Mouse (Mus musculus) CH12.LX (cell line): ENCODE measurements around the gene Tmem204. TPM values are rescaled to one million over a fixed set of nuclear protein-coding genes. Genes with fewer than 3 reads are reported as not detected.
A peak's percentile ranks its signal among the peaks of the same experiment; 100 is the strongest.

Experiments used
- DNase-seq: peaks from one replicate; pipeline ENCODE4 v3.0.0-alpha.2; 2013; ENCODE audit errors: extremely low read depth
- H3K27ac ChIP-seq: 2 replicates; pipeline ENCODE4 v1.5.1; 2012; ENCODE audit warnings: low read depth, mild to moderate bottlenecking, control low read depth, moderate library complexity; ENCODE audit not compliant: insufficient read depth
- H3K27me3 ChIP-seq: replicated peaks from 2 replicates; pipeline ENCODE3; 2012; ENCODE audit warnings: inconsistent platforms
- H3K36me3 ChIP-seq, 2 experiments: replicated peaks in 1 of 2; 2 replicates each; pipeline versions ENCODE3 to v1.6.1; 2012; ENCODE audit warnings: inconsistent platforms in 1 of 2, low read length in 1 of 2, mild to moderate bottlenecking in 1 of 2, mixed read lengths in 1 of 2, moderate library complexity in 1 of 2; ENCODE audit not compliant: control insufficient read depth in 1 of 2, insufficient read depth in 1 of 2
- H3K4me1 ChIP-seq, 2 experiments: 2 replicates each; pipeline ENCODE4 v1.6.1; 2012; ENCODE audit warnings: inconsistent platforms in 1 of 2, moderate library complexity in 1 of 2; ENCODE audit not compliant: insufficient read depth in 2 of 2, control insufficient read depth in 1 of 2
- H3K4me2 ChIP-seq: 2 replicates; pipeline ENCODE4 v1.6.1; 2012; ENCODE audit warnings: low read depth, mild to moderate bottlenecking, control low read depth; ENCODE audit not compliant: poor library complexity, insufficient read depth, severe bottlenecking
- H3K4me3 ChIP-seq, 3 experiments: fragments of 150-350 bp in 1 of 3; sonication (generic) in 1 of 3; replicated peaks in 1 of 3; 2 replicates each; pipeline versions ENCODE3 to v1.5.1; 2011 to 2012; ENCODE audit warnings: low read depth in 2 of 3, low read length in 2 of 3, mild to moderate bottlenecking in 2 of 3, moderate library complexity in 2 of 3, control low read depth in 1 of 3, improper control_type of control experiment in 1 of 3, inconsistent platforms in 1 of 3, mixed read lengths in 1 of 3; ENCODE audit not compliant: poor library complexity in 1 of 3
- H3K79me2 ChIP-seq: replicated peaks from 2 replicates; pipeline ENCODE4 v1.6.1; 2012; ENCODE audit warnings: mild to moderate bottlenecking, moderate library complexity; ENCODE audit not compliant: control insufficient read depth, poor library complexity, insufficient read depth, severe bottlenecking; ENCODE audit errors: extremely low read depth
- H3K9ac ChIP-seq: 2 replicates; pipeline ENCODE4 v1.6.1; 2012; ENCODE audit warnings: low read depth, mild to moderate bottlenecking, control low read depth, moderate library complexity; ENCODE audit not compliant: insufficient read depth
- H3K9me3 ChIP-seq: replicated peaks from 2 replicates; pipeline ENCODE3; 2012; ENCODE audit warnings: low read length, inconsistent platforms, mixed read lengths
- BHLHE40 ChIP-seq: IDR thresholded peaks from 2 replicates; pipeline ENCODE4 v1.6.1; 2011; ENCODE audit warnings: mild to moderate bottlenecking, low read depth, low read length, improper control_type of control experiment
- CHD1 ChIP-seq: IDR thresholded peaks from 2 replicates; pipeline ENCODE4 v1.6.1; 2012; ENCODE audit warnings: low read depth, low read length, improper control_type of control experiment, inconsistent platforms
- CHD2 ChIP-seq: IDR thresholded peaks from 2 replicates; pipeline ENCODE4 v1.6.1; 2011; ENCODE audit warnings: low read length, improper control_type of control experiment
- CTCF ChIP-seq, 2 experiments: IDR thresholded peaks in 1 of 2; conservative IDR thresholded peaks in 1 of 2; 2 replicates each; pipeline ENCODE4 v1.5.1; 2011 to 2012; ENCODE audit warnings: low read depth in 2 of 2, low read length in 2 of 2, improper control_type of control experiment in 1 of 2, inconsistent platforms in 1 of 2, mild to moderate bottlenecking in 1 of 2, moderate library complexity in 1 of 2
- E2F4 ChIP-seq: IDR thresholded peaks from 2 replicates; pipeline ENCODE4 v1.6.1; 2011; ENCODE audit warnings: low read depth, low read length, improper control_type of control experiment; ENCODE audit not compliant: insufficient replicate concordance
- ELF1 ChIP-seq: IDR thresholded peaks from 2 replicates; pipeline ENCODE4 v1.6.1; 2014; ENCODE audit warnings: low read depth, mild to moderate bottlenecking, inconsistent platforms, low read length, improper control_type of control experiment
- EP300 ChIP-seq: IDR thresholded peaks from 2 replicates; pipeline ENCODE4 v1.6.1; 2011; ENCODE audit warnings: low read length, improper control_type of control experiment
- ETS1 ChIP-seq: conservative IDR thresholded peaks from 2 replicates; pipeline ENCODE4 v1.6.1; 2012; ENCODE audit warnings: low read depth, mild to moderate bottlenecking, inconsistent platforms, low read length, improper control_type of control experiment, moderate library complexity
- GABPA ChIP-seq: IDR thresholded peaks from 2 replicates; pipeline ENCODE4 v1.6.1; 2012; ENCODE audit warnings: low read depth, low read length, improper control_type of control experiment, inconsistent platforms; ENCODE audit not compliant: insufficient replicate concordance
- HCFC1 ChIP-seq: IDR thresholded peaks from 2 replicates; pipeline ENCODE4 v1.6.1; 2012; ENCODE audit warnings: low read depth, mild to moderate bottlenecking, inconsistent platforms, low read length, improper control_type of control experiment
- IRF4 ChIP-seq: IDR thresholded peaks from 2 replicates; pipeline ENCODE4 v1.6.1; 2014; ENCODE audit warnings: low read depth, mild to moderate bottlenecking, inconsistent platforms, low read length, improper control_type of control experiment
- JUN ChIP-seq: IDR thresholded peaks from 2 replicates; pipeline ENCODE4 v1.6.1; 2011; ENCODE audit warnings: low read depth, mild to moderate bottlenecking, low read length, improper control_type of control experiment, moderate library complexity; ENCODE audit not compliant: insufficient read depth
- JUND ChIP-seq: conservative IDR thresholded peaks from 2 replicates; pipeline ENCODE4 v1.6.1; 2011; ENCODE audit warnings: low read depth, low read length, improper control_type of control experiment
- KAT2A ChIP-seq: IDR thresholded peaks from 2 replicates; pipeline ENCODE4 v1.6.1; 2012; ENCODE audit warnings: low read length, improper control_type of control experiment, inconsistent platforms; ENCODE audit not compliant: insufficient replicate concordance
- MAFK ChIP-seq: IDR thresholded peaks from 2 replicates; pipeline ENCODE4 v1.6.1; 2011; ENCODE audit warnings: low read length, improper control_type of control experiment; ENCODE audit not compliant: insufficient replicate concordance
- MAX ChIP-seq: IDR thresholded peaks from 2 replicates; pipeline ENCODE4 v1.6.1; 2011; ENCODE audit warnings: low read length, improper control_type of control experiment
- MAZ ChIP-seq: IDR thresholded peaks from 2 replicates; pipeline ENCODE4 v1.6.1; 2012; ENCODE audit warnings: low read depth, mild to moderate bottlenecking, inconsistent platforms, low read length, improper control_type of control experiment, moderate library complexity
- MEF2A ChIP-seq: IDR thresholded peaks from 2 replicates; pipeline ENCODE4 v1.6.1; 2014; ENCODE audit warnings: low read depth, mild to moderate bottlenecking, inconsistent platforms, low read length, improper control_type of control experiment, borderline replicate concordance
- MXI1 ChIP-seq: IDR thresholded peaks from 2 replicates; pipeline ENCODE4 v1.6.1; 2011; ENCODE audit warnings: mild to moderate bottlenecking, low read depth, low read length, improper control_type of control experiment
- MYC ChIP-seq: IDR thresholded peaks from 2 replicates; pipeline ENCODE4 v1.6.1; 2011; ENCODE audit warnings: low read depth, mild to moderate bottlenecking, improper control_type of control experiment, low read length
- NELFE ChIP-seq: IDR thresholded peaks from 2 replicates; pipeline ENCODE4 v1.6.1; 2011; ENCODE audit warnings: low read depth, low read length, improper control_type of control experiment
- NRF1 ChIP-seq: IDR thresholded peaks from 2 replicates; pipeline ENCODE4 v1.6.1; 2014; ENCODE audit warnings: low read depth, mild to moderate bottlenecking, inconsistent platforms, low read length, improper control_type of control experiment, moderate library complexity
- PAX5 ChIP-seq: IDR thresholded peaks from 2 replicates; pipeline ENCODE4 v1.6.1; 2012; ENCODE audit warnings: low read length, inconsistent platforms, mixed read lengths
- POLR2A ChIP-seq: IDR thresholded peaks from 2 replicates; pipeline ENCODE4 v1.6.1; 2011; ENCODE audit warnings: low read depth, mild to moderate bottlenecking, improper control_type of control experiment, low read length
- POLR2AphosphoS2 ChIP-seq: IDR thresholded peaks from 2 replicates; pipeline ENCODE4 v1.6.1; 2011; ENCODE audit warnings: low read depth, low read length, improper control_type of control experiment
- RAD21 ChIP-seq: IDR thresholded peaks from 2 replicates; pipeline ENCODE4 v1.6.1; 2011; ENCODE audit warnings: low read depth, mild to moderate bottlenecking, low read length, improper control_type of control experiment, moderate library complexity
- RCOR1 ChIP-seq: conservative IDR thresholded peaks from 2 replicates; pipeline ENCODE4 v1.6.1; 2012; ENCODE audit warnings: low read depth, mild to moderate bottlenecking, inconsistent platforms, low read length, improper control_type of control experiment
- SIN3A ChIP-seq: IDR thresholded peaks from 2 replicates; pipeline ENCODE4 v1.6.1; 2012; ENCODE audit warnings: low read length, improper control_type of control experiment, inconsistent platforms
- SMC3 ChIP-seq: IDR thresholded peaks from 2 replicates; pipeline ENCODE4 v1.6.1; 2011; ENCODE audit warnings: low read depth, low read length, improper control_type of control experiment
- TBP ChIP-seq: conservative IDR thresholded peaks from 2 replicates; pipeline ENCODE4 v1.6.1; 2011; ENCODE audit warnings: low read depth, low read length, improper control_type of control experiment
- TCF12 ChIP-seq: IDR thresholded peaks from 2 replicates; pipeline ENCODE4 v1.6.1; 2014; ENCODE audit warnings: low read depth, mild to moderate bottlenecking, inconsistent platforms, low read length, improper control_type of control experiment
- UBTF ChIP-seq: IDR thresholded peaks from 2 replicates; pipeline ENCODE4 v1.6.1; 2012; ENCODE audit warnings: low read depth, mild to moderate bottlenecking, inconsistent platforms, low read length, improper control_type of control experiment, moderate library complexity
- USF1 ChIP-seq: IDR thresholded peaks from 2 replicates; pipeline ENCODE4 v1.6.1; 2014; ENCODE audit warnings: low read depth, mild to moderate bottlenecking, inconsistent platforms, low read length, improper control_type of control experiment
- USF2 ChIP-seq: conservative IDR thresholded peaks from 2 replicates; pipeline ENCODE4 v1.6.1; 2011; ENCODE audit warnings: low read depth, low read length, improper control_type of control experiment
- ZC3H11A ChIP-seq: IDR thresholded peaks from 2 replicates; pipeline ENCODE4 v1.6.1; 2012; ENCODE audit warnings: low read depth, mild to moderate bottlenecking, inconsistent platforms, low read length, improper control_type of control experiment
- ZKSCAN1 ChIP-seq: IDR thresholded peaks from 2 replicates; pipeline ENCODE4 v1.6.1; 2012; ENCODE audit warnings: low read depth, inconsistent platforms, low read length, improper control_type of control experiment, borderline replicate concordance
- ZMIZ1 ChIP-seq: IDR thresholded peaks from 2 replicates; pipeline ENCODE4 v1.6.1; 2012; ENCODE audit warnings: low read depth, mild to moderate bottlenecking, inconsistent platforms, low read length, improper control_type of control experiment
- ZNF384 ChIP-seq: IDR thresholded peaks from 2 replicates; pipeline ENCODE4 v1.6.1; 2012; ENCODE audit warnings: low read depth, low read length, improper control_type of control experiment, inconsistent platforms
- dilution Hi-C: fragments of 300-500 bp; cut with MboI; formaldehyde crosslinking; loops from 2 replicates; pipeline ENCODE4 v1.14.3; 2020; ENCODE audit warnings: low sequenced_read_pairs; ENCODE audit not compliant: extremely low pct_unique_long_range_greater_than_20kb, extremely low pct_ligation_motif_present
- in situ Hi-C: fragments of 300-500 bp; cut with MboI; formaldehyde crosslinking; loops from 3 replicates; pipeline ENCODE4 v1.14.3; 2019; ENCODE audit warnings: low sequenced_read_pairs, low pct_ligation_motif_present, low pct_unique_long_range_greater_than_20kb, mixed read lengths
- polyA plus RNA-seq: library from polyadenylated mRNA; unstranded; fragments of >175 nt; gene quantifications from 2 replicates; pipeline ENCODE4 v1.2.1, GENCODE M21; 2012; ENCODE audit warnings: low read depth; ENCODE audit not compliant: insufficient read length
- total RNA-seq, 2 experiments: library from RNA; depleted of rRNA; stranded (reverse); fragments of 300-350 nt in 1 of 2; fragments of >200 nt in 1 of 2; gene quantifications; 2 replicates each; pipeline ENCODE4 v1.2.3; 2012 to 2014

The Tmem204 gene
- total and polyA plus RNA-seq, 3 experiments, result 1.9 TPM; not detected in 2

- no peak for TF ChIP-seq PAX5
- no peak for TF ChIP-seq RCOR1
- TF ChIP-seq IRF4, result peak; percentile 59; the same call in 1 of the 2 replicates
- no peak for TF ChIP-seq BHLHE40
- TF ChIP-seq ZNF384, result no peak
- TF ChIP-seq KAT2A, result peak; percentile 76; the same call in 1 of the 2 replicates
- no peak for TF ChIP-seq USF1
- TF ChIP-seq SIN3A, result peak; percentile 97
- peak; percentile 89 for TF ChIP-seq MAX
- no peak for TF ChIP-seq JUN
- TF ChIP-seq MXI1, result peak; percentile 73
- TF ChIP-seq NELFE, result peak; percentile 58; the same call in 1 of the 2 replicates
- no peak for TF ChIP-seq RAD21
- TF ChIP-seq GABPA, result no peak
- peak; percentile 86 for TF ChIP-seq ELF1
- peak; percentile 94 for TF ChIP-seq CHD1
- TF ChIP-seq MAZ, result peak; percentile 93
- TF ChIP-seq ZMIZ1, result peak; percentile 60
- TF ChIP-seq MAFK, result no peak
- TF ChIP-seq TCF12, result peak; percentile 55; the same call in 1 of the 2 replicates
- TF ChIP-seq ZKSCAN1, result no peak
- no peak for TF ChIP-seq UBTF
- TF ChIP-seq POLR2AphosphoS2, result no peak
- TF ChIP-seq ZC3H11A, result no peak
- TF ChIP-seq E2F4, result no peak
- TF ChIP-seq EP300, result no peak
- TF ChIP-seq USF2, result no peak
- TF ChIP-seq TBP, result peak; percentile 67; the same call in 1 of the 2 replicates
- TF ChIP-seq ETS1, result no peak
- no peak for TF ChIP-seq CTCF (conservative IDR thresholded peaks at IDR 0.05 in 1 of 2, IDR thresholded peaks at IDR 0.05 in 1 of 2; ENCODE audit: low read depth in 2 of 2, low read length in 2 of 2)
- peak; percentile 79 for TF ChIP-seq HCFC1
- peak; percentile 31; the same call in 1 of the 2 replicates for TF ChIP-seq MEF2A
- peak; percentile 78 for TF ChIP-seq POLR2A
- TF ChIP-seq SMC3, result no peak
- TF ChIP-seq CHD2, result peak; percentile 86
- peak; percentile 21; the same call in 1 of the 2 replicates for TF ChIP-seq MYC
- TF ChIP-seq JUND, result no peak
- no peak for TF ChIP-seq NRF1
- TF ChIP-seq, all 38 proteins: peak for 17
- peaks cover 2 to 25% of the 10 kb centered on the region in 2 experiments; a peak in 2 of 4 replicates for H3K4me1 ChIP-seq
- H3K9me3 ChIP-seq, result peaks cover 2% of the 10 kb centered on the region
- H3K27ac ChIP-seq, result peak within 1 kb of the TSS; percentile 56
- H3K36me3 ChIP-seq, result peaks cover 15 to 35% of the 10 kb centered on the region in 2 experiments
- in situ Hi-C loops (no loop called here), dilution Hi-C loops (no loop called here)
- H3K9ac ChIP-seq, result peak within 1 kb of the TSS; percentile 97
- peaks cover 29% of the 10 kb centered on the region for H3K79me2 ChIP-seq
- peak; percentile 97 for DNase-seq
- H3K4me3 ChIP-seq, result peak within 1 kb of the TSS; percentile 91 to 98 (median 97)
- peak within 1 kb of the TSS; percentile 88 for H3K4me2 ChIP-seq
- no peaks in the 10 kb centered on the region for H3K27me3 ChIP-seq
Measured at GRCm38 (mm10) chr17:25015655-25016291, 67.6 kb downstream of the Tmem204 start, which contains the start of the genes Cramp1l and Ift140. TSS of gene Cramp1l (minus strand) at chr17:25015788. TSS of gene Ift140 (plus strand) at chr17:25016085.
